Mouse (Mus musculus) forebrain, embryonic 14.5 days (tissue): ENCODE measurements around the gene Galnt18. TPM values are rescaled to one million over a fixed set of nuclear protein-coding genes. Genes with fewer than 3 reads are reported as not detected.

ENCODE experiments used
- ATAC-seq: fragments of 200-750 bp; cut with Nextera tagmentation; 2 replicates; pipeline ENCODE4 v1.8.0; 2017; ENCODE audit warnings: mild to moderate bottlenecking, moderate library complexity
- DNase-seq: peaks from one replicate; pipeline ENCODE4 v3.0.0-alpha.2; 2015; ENCODE audit warnings: low spot score
- H3K27ac ChIP-seq: fragments of 300-500 bp; sonication (generic); 2 replicates; pipeline ENCODE4 v1.5.1; 2014; ENCODE audit warnings: low read depth, mild to moderate bottlenecking, control low read depth, low read length, moderate library complexity
- H3K27me3 ChIP-seq: fragments of 300-500 bp; sonication (generic); replicated peaks from 2 replicates; pipeline ENCODE4 v1.6.1; 2014; ENCODE audit warnings: low read length, control low read depth, mixed read lengths; ENCODE audit not compliant: control insufficient read depth, insufficient read depth
- H3K36me3 ChIP-seq: fragments of 300-500 bp; sonication (generic); 2 replicates; pipeline ENCODE4 v1.6.1; 2014; ENCODE audit warnings: low read length, control low read depth; ENCODE audit not compliant: control insufficient read depth, insufficient read depth
- H3K4me1 ChIP-seq: fragments of 300-500 bp; sonication (generic); 2 replicates; pipeline ENCODE4 v1.6.1; 2014; ENCODE audit warnings: antibody characterized with exemption, low read length, control low read depth; ENCODE audit not compliant: control insufficient read depth, insufficient read depth
- H3K4me2 ChIP-seq: fragments of 300-500 bp; sonication (generic); 2 replicates; pipeline ENCODE4 v1.6.1; 2014; ENCODE audit warnings: mild to moderate bottlenecking, control low read depth, low read length
- H3K4me3 ChIP-seq: fragments of 300-500 bp; sonication (generic); 2 replicates; pipeline ENCODE4 v1.5.1; 2014; ENCODE audit warnings: low read depth, low read length, control low read depth
- H3K9ac ChIP-seq: fragments of 300-500 bp; sonication (generic); 2 replicates; pipeline ENCODE4 v1.6.1; 2014; ENCODE audit warnings: mild to moderate bottlenecking, low read length, control low read depth, moderate library complexity
- H3K9me3 ChIP-seq: fragments of 300-500 bp; sonication (generic); replicated peaks from 2 replicates; pipeline ENCODE4 v1.6.1; 2016; ENCODE audit warnings: low read length, control low read depth, mixed read lengths; ENCODE audit not compliant: control insufficient read depth
- WGBS: fragments of 180-500 bp; shearing (Covaris S2); extraction: QIAGEN DNeasy Blood & Tissue Kit; methylation state at CpG from one replicate; pipeline ENCODE4 v1.1.7; 2014; 5-methylcytosine and 5-hydroxymethylcytosine counted together
- polyA plus RNA-seq: library from polyadenylated mRNA; unstranded; fragments of >200 nt; fragmentation: Nextera tagmentation; extraction: Ambion mirVana; gene quantifications from 2 replicates; pipeline ENCODE4 v1.2.1, GENCODE M21; 2014

The Galnt18 gene
- polyA plus RNA-seq, 1 experiment from 2014 or later = 6.6 TPM

- Histone ChIP-seq H3K4me3 (no peak overlapping the region), H3K27ac (no peak overlapping the region), H3K4me1 (no peaks in the 10 kb centered on the region), H3K9ac (no peak overlapping the region), H3K27me3 (no peaks in the 10 kb centered on the region), H3K36me3 (no peaks in the 10 kb centered on the region), H3K9me3 (no peaks in the 10 kb centered on the region), H3K4me2 (no peak overlapping the region)
- whole genome bisulfite sequencing = 83% methylated on average over 3 of the region's 3 CpGs
- DNase-seq (no peak), ATAC-seq (no peak)
Observed at GRCm38 (mm10) chr7:111713828-111714600, 65.8 kb downstream of the Galnt18 start.

GRCm38 (mm10) chr7:111712797-111713196, 67.0 kb downstream of the Galnt18 start:
- H3K27me3 ChIP-seq = no peaks in the 10 kb centered on the region
- H3K9me3 ChIP-seq = no peaks in the 10 kb centered on the region
- no peak overlapping the region for H3K9ac ChIP-seq
- DNase-seq = no peak
- H3K27ac ChIP-seq = no peak overlapping the region
- 69% methylated on average over 4 of the region's 4 CpGs for WGBS
- H3K4me2 ChIP-seq = no peak overlapping the region
- H3K4me1 ChIP-seq = no peaks in the 10 kb centered on the region
- ATAC-seq = no peak
- H3K36me3 ChIP-seq = no peaks in the 10 kb centered on the region
- no peak overlapping the region for H3K4me3 ChIP-seq

GRCm38 (mm10) chr7:111711045-111711808, 68.5 kb downstream of the Galnt18 start:
- whole genome bisulfite sequencing = 84% methylated on average over 6 of the region's 6 CpGs
- no peak overlapping the region for H3K4me3 ChIP-seq
- no peaks in the 10 kb centered on the region for H3K9me3 ChIP-seq
- H3K4me2 ChIP-seq = no peak overlapping the region
- DNase-seq (no peak), ATAC-seq (no peak)
- H3K4me1 ChIP-seq = no peaks in the 10 kb centered on the region
- no peaks in the 10 kb centered on the region for H3K27me3 ChIP-seq
- no peak overlapping the region for H3K27ac ChIP-seq
- no peaks in the 10 kb centered on the region for H3K36me3 ChIP-seq
- no peak overlapping the region for H3K9ac ChIP-seq

- Histone ChIP-seq H3K4me2 (no peak overlapping the region), H3K9ac (no peak overlapping the region), H3K27ac (no peak overlapping the region), H3K4me1 (no peaks in the 10 kb centered on the region), H3K27me3 (no peaks in the 10 kb centered on the region), H3K4me3 (no peak overlapping the region), H3K36me3 (no peaks in the 10 kb centered on the region), H3K9me3 (no peaks in the 10 kb centered on the region)
- DNase-seq (no peak), ATAC-seq (no peak)
- 54% methylated on average over 4 of the region's 4 CpGs for WGBS
Observed at GRCm38 (mm10) chr7:111710311-111710710, 69.5 kb downstream of the Galnt18 start.

GRCm38 (mm10) chr7:111708563-111708962, 71.2 kb downstream of the Galnt18 start:
- Histone ChIP-seq H3K4me3 (no peak overlapping the region), H3K4me2 (no peak overlapping the region), H3K27me3 (no peaks in the 10 kb centered on the region), H3K9ac (no peak overlapping the region), H3K9me3 (no peaks in the 10 kb centered on the region), H3K36me3 (no peaks in the 10 kb centered on the region), H3K4me1 (no peaks in the 10 kb centered on the region), H3K27ac (no peak overlapping the region)
- DNase-seq = no peak
- no peak for ATAC-seq
- 53% methylated on average over 1 of the region's 1 CpGs for WGBS

- H3K9me3 ChIP-seq = no peaks in the 10 kb centered on the region
- WGBS = 84% methylated on average over 2 of the region's 2 CpGs
- H3K4me1 ChIP-seq = no peaks in the 10 kb centered on the region
- no peak overlapping the region for H3K27ac ChIP-seq
- no peak overlapping the region for H3K4me2 ChIP-seq
- H3K36me3 ChIP-seq = no peaks in the 10 kb centered on the region
- H3K9ac ChIP-seq = no peak overlapping the region
- DNase-seq = no peak
- ATAC-seq = no peak
- no peaks in the 10 kb centered on the region for H3K27me3 ChIP-seq
- H3K4me3 ChIP-seq = no peak overlapping the region
Observed at GRCm38 (mm10) chr7:111702961-111703360, 76.8 kb downstream of the Galnt18 start.

GRCm38 (mm10) chr7:111701788-111702187, 78.0 kb downstream of the Galnt18 start:
- H3K27ac ChIP-seq = no peak overlapping the region
- H3K36me3 ChIP-seq = no peaks in the 10 kb centered on the region
- no peak overlapping the region for H3K4me2 ChIP-seq
- ATAC-seq (no peak), DNase-seq (no peak)
- H3K9ac ChIP-seq = no peak overlapping the region
- H3K4me1 ChIP-seq = no peaks in the 10 kb centered on the region
- no peaks in the 10 kb centered on the region for H3K27me3 ChIP-seq
- H3K9me3 ChIP-seq = no peaks in the 10 kb centered on the region
- no peak overlapping the region for H3K4me3 ChIP-seq

- H3K27ac ChIP-seq = no peak overlapping the region
- DNase-seq (peak; percentile 38), ATAC-seq (no peak)
- H3K9ac ChIP-seq = no peak overlapping the region
- 50% methylated on average over 3 of the region's 3 CpGs for WGBS
- no peak overlapping the region for H3K4me2 ChIP-seq
- H3K4me1 ChIP-seq = no peaks in the 10 kb centered on the region
- H3K36me3 ChIP-seq = no peaks in the 10 kb centered on the region
- no peaks in the 10 kb centered on the region for H3K27me3 ChIP-seq
- no peak overlapping the region for H3K4me3 ChIP-seq
- no peaks in the 10 kb centered on the region for H3K9me3 ChIP-seq
Observed at GRCm38 (mm10) chr7:111699446-111699845, 80.3 kb downstream of the Galnt18 start.

- DNase-seq (no peak), ATAC-seq (no peak)
- H3K4me2 ChIP-seq = no peak overlapping the region
- H3K9me3 ChIP-seq = no peaks in the 10 kb centered on the region
- H3K36me3 ChIP-seq = no peaks in the 10 kb centered on the region
- no peak overlapping the region for H3K4me3 ChIP-seq
- no peaks in the 10 kb centered on the region for H3K27me3 ChIP-seq
- H3K9ac ChIP-seq = no peak overlapping the region
- H3K27ac ChIP-seq = no peak overlapping the region
- peaks cover 3% of the 10 kb centered on the region; the same call in 1 of the 2 replicates for H3K4me1 ChIP-seq
Observed at GRCm38 (mm10) chr7:111696226-111696625, 83.6 kb downstream of the Galnt18 start.
